In the genomic region with DNA sequence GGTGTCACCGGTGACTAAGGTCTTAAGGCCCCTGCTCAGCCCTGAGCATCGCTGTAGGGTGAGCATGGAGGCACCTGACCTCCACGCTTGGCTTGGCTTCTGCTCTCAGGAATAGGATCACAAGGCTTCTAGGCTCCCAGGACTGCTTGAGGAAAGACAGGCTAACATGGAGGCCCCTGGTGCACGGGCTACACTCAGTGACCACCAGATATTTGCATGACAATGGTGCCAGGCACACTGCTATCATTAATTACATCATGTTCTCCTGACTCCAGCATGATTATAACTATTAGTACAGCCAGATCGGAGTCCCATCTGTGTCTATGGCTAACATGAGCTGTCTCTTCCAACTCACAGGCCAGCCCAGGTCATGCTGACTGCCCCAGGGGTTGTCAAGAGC, we compare ENCODE assay signal across 15 mouse cellular contexts.
"Had no signal": no experiment of that assay in that cellular context is flagged by ENCODE, and none has a peak within 500 bp of the region (broad histone marks: within the 10 kb centered on the region; RNA-seq: fewer than 3 reads in every experiment).

No protein-coding gene starts in this region.

- H3K9ac ChIP-seq: limb, embryonic 12.5 days; liver, embryonic 13.5 days; liver, postnatal 0 days; lung, embryonic 15.5 days; neural tube, embryonic 15.5 days had no signal

- H3K36me3 ChIP-seq: liver, embryonic 13.5 days had no signal

- H3K27me3 ChIP-seq: limb, embryonic 12.5 days; liver, embryonic 13.5 days; lung, embryonic 15.5 days; neural tube, embryonic 15.5 days had no signal

- H3K4me3 ChIP-seq: limb, embryonic 12.5 days; liver, embryonic 13.5 days; lung, embryonic 15.5 days; neural tube, embryonic 15.5 days had no signal

- DNase-seq: kidney, adult 11 months; kidney, postnatal 36 days; layer of hippocampus, adult 9-11 months; layer of hippocampus, postnatal 36 days; liver; liver, embryonic 13.5 days; liver, postnatal 0 days; right cerebral cortex, postnatal 4 days; spleen, adult 18-20 months; thymus, adult 2 months; thymus, postnatal 25 days had no signal

- ATAC-seq: liver, postnatal 0 days had no signal

- H3K27ac ChIP-seq: kidney, postnatal 0 days; limb, embryonic 12.5 days; liver, embryonic 13.5 days; lung, embryonic 15.5 days; neural tube, embryonic 15.5 days had no signal

- H3K4me2 ChIP-seq: limb, embryonic 12.5 days; liver, embryonic 13.5 days; lung, embryonic 15.5 days; neural tube, embryonic 15.5 days had no signal

- H3K9me3 ChIP-seq: limb, embryonic 12.5 days; liver, embryonic 13.5 days; lung, embryonic 15.5 days; neural tube, embryonic 15.5 days had no signal
